Mouse (Mus musculus): Measurements from ENCODE around the gene Sik2. TPM values are rescaled to one million over a fixed set of nuclear protein-coding genes. Genes with fewer than 3 reads are reported as not detected.
A peak's percentile ranks its signal among the peaks of the same experiment; 100 is the strongest.

Sik2 gene
- polyA plus RNA-seq, 1 experiment from 2014 or later: 10.8 TPM

- 33% methylated on average over 3 of the region's 3 CpGs for WGBS (ENCODE audit: insufficient replicate concordance)
- Histone ChIP-seq H3K4me1 (ENCODE audit: control insufficient read depth, low read depth, low read length) (peaks cover 7% of the 10 kb centered on the region), H3K4me3 (ENCODE audit: low read depth, low read length) (no peak overlapping the region), H3K27ac (ENCODE audit: low read length) (no peak overlapping the region), H3K36me3 (ENCODE audit: control insufficient read depth, insufficient read depth) (no peaks in the 10 kb centered on the region), H3K27me3 (ENCODE audit: control insufficient read depth, insufficient read depth, low read depth, low read length) (no peaks in the 10 kb centered on the region), H3K9me3 (replicated peaks; ENCODE audit: control insufficient read depth, low read length) (no peaks in the 10 kb centered on the region), H3K4me2 (ENCODE audit: low read depth, low read length) (no peak overlapping the region), H3K9ac (ENCODE audit: low read depth, low read length) (no peak overlapping the region)
- no peak for ATAC-seq (ENCODE audit: low read depth)
Measured at GRCm38 (mm10) chr9:50941804-50942401, 67.0 kb downstream of the Sik2 start.

- Histone ChIP-seq H3K9me3 (replicated peaks; ENCODE audit: control insufficient read depth, low read length) (no peaks in the 10 kb centered on the region), H3K4me2 (ENCODE audit: low read depth, low read length) (no peak overlapping the region), H3K36me3 (ENCODE audit: control insufficient read depth, insufficient read depth) (peaks cover 8% of the 10 kb centered on the region)
Measured at GRCm38 (mm10) chr9:50929986-50930385, 78.9 kb downstream of the Sik2 start.

GRCm38 (mm10) chr9:50925801-50926200 is 83.1 kb downstream of the Sik2 start:
- no peaks in the 10 kb centered on the region for H3K9me3 ChIP-seq (replicated peaks; ENCODE audit: control insufficient read depth, low read length)
- peak overlapping the region; percentile 26; the same call in 1 of the 2 replicates for H3K4me2 ChIP-seq (ENCODE audit: low read depth, low read length)
- ATAC-seq (ENCODE audit: low read depth): no peak
- H3K4me3 ChIP-seq (ENCODE audit: low read depth, low read length): no peak overlapping the region
- H3K9ac ChIP-seq (ENCODE audit: low read depth, low read length): peak overlapping the region; percentile 1; the same call in 1 of the 2 replicates
- H3K27me3 ChIP-seq (ENCODE audit: control insufficient read depth, insufficient read depth, low read depth, low read length): no peaks in the 10 kb centered on the region
- peaks cover 3% of the 10 kb centered on the region; the same call in 1 of the 2 replicates for H3K36me3 ChIP-seq (ENCODE audit: control insufficient read depth, insufficient read depth)
- WGBS (ENCODE audit: insufficient replicate concordance): 19% methylated on average over 4 of the region's 4 CpGs
- H3K4me1 ChIP-seq (ENCODE audit: control insufficient read depth, low read depth, low read length): peaks cover 47% of the 10 kb centered on the region
- H3K27ac ChIP-seq (ENCODE audit: low read length): peak overlapping the region; percentile 63

More at GRCm38 (mm10) chr9:50929986-50930385, 78.9 kb downstream of the Sik2 start:
- Histone ChIP-seq H3K9ac (ENCODE audit: low read depth, low read length) (no peak overlapping the region), H3K27me3 (ENCODE audit: control insufficient read depth, insufficient read depth, low read depth, low read length) (no peaks in the 10 kb centered on the region), H3K4me1 (ENCODE audit: control insufficient read depth, low read depth, low read length) (peaks cover 16% of the 10 kb centered on the region), H3K4me3 (ENCODE audit: low read depth, low read length) (no peak overlapping the region), H3K27ac (ENCODE audit: low read length) (no peak overlapping the region)
- ATAC-seq (ENCODE audit: low read depth): no peak

GRCm38 (mm10) chr9:50924454-50924853 is 84.4 kb downstream of the Sik2 start:
- peaks cover 3% of the 10 kb centered on the region; the same call in 1 of the 2 replicates for H3K36me3 ChIP-seq (ENCODE audit: control insufficient read depth, insufficient read depth)
- peak overlapping the region; percentile 21; the same call in 1 of the 2 replicates for H3K9ac ChIP-seq (ENCODE audit: low read depth, low read length)
- peak; percentile 79 for ATAC-seq (ENCODE audit: low read depth)
- peak overlapping the region; percentile 52 for H3K4me2 ChIP-seq (ENCODE audit: low read depth, low read length)
- H3K27ac ChIP-seq (ENCODE audit: low read length): peak overlapping the region; percentile 94
- H3K9me3 ChIP-seq (replicated peaks; ENCODE audit: control insufficient read depth, low read length): no peaks in the 10 kb centered on the region
- no peak overlapping the region for H3K4me3 ChIP-seq (ENCODE audit: low read depth, low read length)
- H3K27me3 ChIP-seq (ENCODE audit: control insufficient read depth, insufficient read depth, low read depth, low read length): no peaks in the 10 kb centered on the region
- peaks cover 54% of the 10 kb centered on the region for H3K4me1 ChIP-seq (ENCODE audit: control insufficient read depth, low read depth, low read length)

- no peaks in the 10 kb centered on the region for H3K27me3 ChIP-seq (ENCODE audit: control insufficient read depth, insufficient read depth, low read depth, low read length)
- peaks cover 55% of the 10 kb centered on the region for H3K4me1 ChIP-seq (ENCODE audit: control insufficient read depth, low read depth, low read length)
- peak overlapping the region; percentile 87 for H3K27ac ChIP-seq (ENCODE audit: low read length)
- peak; percentile 80 for ATAC-seq (ENCODE audit: low read depth)
- H3K36me3 ChIP-seq (ENCODE audit: control insufficient read depth, insufficient read depth): no peaks in the 10 kb centered on the region
- no peak overlapping the region; the same call in 1 of the 2 replicates for H3K4me3 ChIP-seq (ENCODE audit: low read depth, low read length)
- 55% methylated on average over 5 of the region's 5 CpGs for WGBS (ENCODE audit: insufficient replicate concordance)
- H3K9ac ChIP-seq (ENCODE audit: low read depth, low read length): no peak overlapping the region
- peak overlapping the region; percentile 48 for H3K4me2 ChIP-seq (ENCODE audit: low read depth, low read length)
- no peaks in the 10 kb centered on the region for H3K9me3 ChIP-seq (replicated peaks; ENCODE audit: control insufficient read depth, low read length)
Measured at GRCm38 (mm10) chr9:50922363-50923153, 86.3 kb downstream of the Sik2 start.

- peaks cover 49% of the 10 kb centered on the region for H3K4me1 ChIP-seq (ENCODE audit: control insufficient read depth, low read depth, low read length)
- 85% methylated on average over 3 of the region's 3 CpGs for WGBS (ENCODE audit: insufficient replicate concordance)
Measured at GRCm38 (mm10) chr9:50920933-50921895, 87.7 kb downstream of the Sik2 start.

GRCm38 (mm10) chr9:50919554-50919953 is 89.3 kb downstream of the Sik2 start:
- H3K36me3 ChIP-seq (ENCODE audit: control insufficient read depth, insufficient read depth): peaks cover 4% of the 10 kb centered on the region; the same call in 1 of the 2 replicates
- no peaks in the 10 kb centered on the region for H3K27me3 ChIP-seq (ENCODE audit: control insufficient read depth, insufficient read depth, low read depth, low read length)
- peak overlapping the region; percentile 17; the same call in 1 of the 2 replicates for H3K4me2 ChIP-seq (ENCODE audit: low read depth, low read length)
- peak; percentile 42 for ATAC-seq (ENCODE audit: low read depth)
- peaks cover 40% of the 10 kb centered on the region for H3K4me1 ChIP-seq (ENCODE audit: control insufficient read depth, low read depth, low read length)
- H3K9ac ChIP-seq (ENCODE audit: low read depth, low read length): no peak overlapping the region
- H3K27ac ChIP-seq (ENCODE audit: low read length): peak overlapping the region; percentile 49
- no peak overlapping the region for H3K4me3 ChIP-seq (ENCODE audit: low read depth, low read length)
- 54% methylated on average over 2 of the region's 2 CpGs for WGBS (ENCODE audit: insufficient replicate concordance)
- no peaks in the 10 kb centered on the region for H3K9me3 ChIP-seq (replicated peaks; ENCODE audit: control insufficient read depth, low read length)

More at GRCm38 (mm10) chr9:50920933-50921895, 87.7 kb downstream of the Sik2 start:
- H3K27ac ChIP-seq (ENCODE audit: low read length): no peak overlapping the region; the same call in none of the 2 replicates
- no peak overlapping the region for H3K4me2 ChIP-seq (ENCODE audit: low read depth, low read length)
- H3K9me3 ChIP-seq (replicated peaks; ENCODE audit: control insufficient read depth, low read length): no peaks in the 10 kb centered on the region
- H3K9ac ChIP-seq (ENCODE audit: low read depth, low read length): no peak overlapping the region; the same call in 1 of the 2 replicates
- H3K4me3 ChIP-seq (ENCODE audit: low read depth, low read length): no peak overlapping the region
- ATAC-seq (ENCODE audit: low read depth): no peak
- no peaks in the 10 kb centered on the region for H3K27me3 ChIP-seq (ENCODE audit: control insufficient read depth, insufficient read depth, low read depth, low read length)
- H3K36me3 ChIP-seq (ENCODE audit: control insufficient read depth, insufficient read depth): peaks cover 2% of the 10 kb centered on the region; the same call in 1 of the 2 replicates

GRCm38 (mm10) chr9:50918131-50918530 is 90.7 kb downstream of the Sik2 start:
- Histone ChIP-seq H3K4me2 (ENCODE audit: low read depth, low read length) (no peak overlapping the region), H3K27ac (ENCODE audit: low read length) (no peak overlapping the region), H3K9ac (ENCODE audit: low read depth, low read length) (no peak overlapping the region), H3K4me3 (ENCODE audit: low read depth, low read length) (no peak overlapping the region), H3K27me3 (ENCODE audit: control insufficient read depth, insufficient read depth, low read depth, low read length) (no peaks in the 10 kb centered on the region), H3K36me3 (ENCODE audit: control insufficient read depth, insufficient read depth) (peaks cover 7% of the 10 kb centered on the region; the same call in 1 of the 2 replicates), H3K4me1 (ENCODE audit: control insufficient read depth, low read depth, low read length) (peaks cover 27% of the 10 kb centered on the region), H3K9me3 (replicated peaks; ENCODE audit: control insufficient read depth, low read length) (no peaks in the 10 kb centered on the region)
- 74% methylated on average over 3 of the region's 3 CpGs for WGBS (ENCODE audit: insufficient replicate concordance)
- ATAC-seq (ENCODE audit: low read depth): no peak

Data from liver, embryonic 16.5 days (tissue).